Mouse (Mus musculus) left cerebral cortex, adult 9 months (tissue): ENCODE data around the gene Tmem234.
A peak's percentile ranks its signal among the peaks of the same experiment; 100 is the strongest.

Experiments used
- DNase-seq, 2 experiments: peaks; one replicate each; pipeline ENCODE4 v3.0.0; 2022; ENCODE audit warnings: low spot score in 2 of 2

Tmem234 gene

DNA sequence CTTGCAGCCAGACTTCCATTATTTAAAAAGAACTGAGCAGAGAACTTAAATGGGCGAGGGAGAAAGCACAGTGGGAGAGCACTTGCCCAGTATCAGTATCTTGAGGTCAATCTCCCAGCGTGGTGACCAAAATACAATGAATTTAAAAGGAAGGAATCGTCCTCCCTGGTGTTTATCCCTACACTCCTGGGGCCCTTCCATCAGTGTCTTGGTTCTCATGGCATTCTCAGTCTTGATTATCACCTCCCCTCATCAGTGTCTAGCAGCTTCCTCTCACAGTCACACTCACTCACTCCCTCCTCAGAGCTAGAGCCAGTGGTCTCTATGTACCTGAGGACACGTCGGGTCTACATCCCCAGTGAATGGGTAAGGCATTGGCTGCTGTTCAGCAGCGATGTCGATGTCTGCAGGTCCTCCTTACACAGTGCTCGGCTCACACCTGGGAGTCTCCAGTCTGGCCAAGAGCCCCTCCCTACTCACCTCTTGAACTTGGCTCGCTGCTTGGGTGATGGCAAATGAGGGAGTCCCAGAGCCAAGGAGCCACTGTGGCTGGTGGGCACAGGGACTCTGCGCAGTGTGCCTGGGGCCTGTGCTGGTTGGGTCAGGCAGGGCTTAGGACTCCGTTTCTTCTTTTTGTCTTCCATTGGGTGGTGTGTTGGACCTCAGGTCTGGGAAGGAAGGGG lies 21.8 kb downstream of the Tmem234 start:
- no peak for DNase-seq

DNA sequence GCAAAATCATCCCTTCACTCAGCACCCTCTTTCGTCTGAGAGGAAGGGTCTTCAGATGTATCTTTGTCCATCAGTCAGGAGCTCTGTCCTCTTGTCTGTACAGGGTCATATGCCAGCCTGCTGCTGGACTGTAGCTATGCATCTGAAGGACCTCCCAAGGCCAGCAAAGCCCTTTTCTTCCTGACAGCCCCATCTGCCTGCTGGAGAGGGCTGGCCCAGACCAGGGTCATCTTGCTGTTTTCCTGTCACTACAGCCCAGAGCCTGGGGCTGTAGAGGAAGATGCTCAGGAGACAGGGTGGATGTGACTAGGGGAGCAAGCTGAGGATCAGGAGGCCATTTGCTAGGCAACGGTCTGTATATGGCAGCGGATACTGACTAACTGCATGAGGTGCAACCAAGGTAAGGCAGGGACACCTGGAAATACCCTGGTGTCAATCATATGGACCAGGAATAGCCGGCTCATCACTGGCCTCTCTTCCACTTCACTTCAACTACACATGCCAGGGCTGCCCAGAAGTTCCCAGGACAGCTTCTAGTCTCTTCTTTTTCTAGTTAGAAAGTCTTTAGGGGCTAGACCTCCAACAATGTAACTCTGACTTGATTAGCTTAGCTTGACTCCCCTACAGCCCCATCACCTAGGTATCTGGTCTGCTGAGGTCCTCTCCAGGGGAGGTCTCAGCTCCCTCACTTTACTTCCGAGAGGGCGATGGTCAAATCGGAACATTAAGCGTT lies 22.5 kb downstream of the Tmem234 start:
- DNase-seq, result no peak

DNA sequence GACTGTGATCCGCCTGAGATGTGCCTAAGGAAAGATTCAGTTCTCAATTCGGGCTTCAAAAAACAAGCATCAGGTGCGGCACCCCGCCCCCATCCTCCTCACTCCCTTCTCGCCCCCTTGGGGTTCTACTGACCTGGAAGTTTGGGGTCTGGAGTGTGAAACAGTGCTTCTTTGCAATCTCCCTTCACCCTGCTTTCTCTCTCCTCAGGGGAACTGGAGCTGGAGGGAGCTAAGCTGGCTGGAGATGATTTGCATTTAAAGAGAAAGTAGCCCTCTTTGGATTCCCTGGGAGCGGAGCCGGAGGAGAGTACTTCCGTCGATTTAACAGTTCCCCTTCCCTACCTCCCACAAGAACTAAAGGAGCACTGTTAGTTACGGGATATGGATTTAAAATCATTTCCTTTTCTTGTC lies 23.2 kb downstream of the Tmem234 start, which contains the start of gene Ccdc28b:
Gene Ccdc28b (minus strand): TSS at position 267 of the 411 bp plus-strand sequence.
- peak in 1 of 2 experiments; percentile 69 for DNase-seq

DNA sequence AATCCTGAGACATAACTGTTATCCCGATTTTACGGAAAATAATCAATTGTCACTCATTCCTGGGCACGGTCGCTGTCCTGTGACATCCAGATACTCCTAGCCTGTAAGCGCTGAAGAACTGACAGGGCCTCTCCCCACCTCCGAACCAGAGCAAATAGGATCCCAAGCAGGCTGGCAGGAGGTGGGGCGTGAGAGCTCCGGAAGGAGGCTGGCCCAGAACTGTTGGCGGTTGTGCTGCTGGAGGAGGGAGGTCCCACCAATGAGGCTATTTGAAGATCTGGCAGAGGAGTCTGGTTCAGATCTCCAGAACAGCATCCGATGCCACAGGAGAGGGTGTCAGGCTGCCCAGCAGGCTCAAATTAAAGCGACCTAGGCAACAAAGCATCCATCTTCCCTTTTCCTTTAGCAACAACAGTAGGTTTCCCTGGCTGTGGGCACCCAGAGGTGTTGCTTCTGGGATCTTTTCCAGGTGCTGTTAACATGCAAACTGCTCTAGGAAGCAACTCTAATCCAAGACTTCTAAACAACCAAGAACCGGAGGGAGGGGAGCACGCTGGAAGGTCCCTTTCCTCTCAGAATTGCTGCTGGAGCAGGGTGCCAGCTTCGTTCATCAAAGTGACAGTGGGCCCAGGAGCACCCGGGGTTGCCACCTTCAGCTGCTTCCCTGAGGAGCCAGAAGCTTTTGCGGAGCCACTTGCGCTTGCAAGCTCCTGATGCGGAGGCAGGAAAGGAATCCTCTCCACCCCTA lies 24.0 kb downstream of the Tmem234 start:
- peak; percentile 90 to 91 for DNase-seq

DNA sequence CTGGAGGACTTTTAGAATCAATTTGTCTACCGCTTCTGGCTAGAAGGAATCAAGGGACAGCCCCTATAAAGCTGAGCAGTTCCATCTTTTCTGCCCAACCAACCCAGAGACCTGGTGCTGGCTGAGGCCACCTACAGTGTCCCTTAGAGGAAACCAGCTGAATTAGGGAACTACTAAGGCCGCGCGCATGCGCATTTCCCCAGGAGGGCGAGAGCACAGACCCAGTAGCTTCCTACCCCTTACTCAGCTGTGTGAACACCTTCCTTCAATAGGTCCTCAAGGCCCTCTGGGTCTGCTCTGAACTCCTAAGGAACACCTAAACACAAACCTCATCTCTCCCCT lies 24.5 kb downstream of the Tmem234 start:
- peak in 1 of 2 experiments; percentile 66 for DNase-seq

DNA sequence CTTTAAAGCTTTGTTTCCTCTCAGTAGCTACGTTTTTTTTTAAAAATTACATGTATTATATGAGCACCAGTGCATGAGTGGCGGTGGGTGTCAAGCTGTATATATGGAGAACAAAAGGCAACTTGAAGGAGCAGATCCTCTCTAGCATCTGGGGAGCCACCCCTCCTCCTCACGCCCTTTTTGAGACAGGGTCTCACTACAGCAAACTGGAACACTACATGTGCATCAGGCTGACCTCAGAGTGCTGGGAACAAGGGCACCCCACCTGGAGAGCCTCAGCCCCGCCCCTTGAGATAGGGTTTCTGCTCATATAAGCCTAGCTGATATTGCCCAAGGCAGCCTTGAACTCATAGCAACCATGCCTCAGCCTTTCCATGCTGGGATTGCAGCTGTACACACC lies 25.0 kb downstream of the Tmem234 start:
- DNase-seq, result no peak

DNA sequence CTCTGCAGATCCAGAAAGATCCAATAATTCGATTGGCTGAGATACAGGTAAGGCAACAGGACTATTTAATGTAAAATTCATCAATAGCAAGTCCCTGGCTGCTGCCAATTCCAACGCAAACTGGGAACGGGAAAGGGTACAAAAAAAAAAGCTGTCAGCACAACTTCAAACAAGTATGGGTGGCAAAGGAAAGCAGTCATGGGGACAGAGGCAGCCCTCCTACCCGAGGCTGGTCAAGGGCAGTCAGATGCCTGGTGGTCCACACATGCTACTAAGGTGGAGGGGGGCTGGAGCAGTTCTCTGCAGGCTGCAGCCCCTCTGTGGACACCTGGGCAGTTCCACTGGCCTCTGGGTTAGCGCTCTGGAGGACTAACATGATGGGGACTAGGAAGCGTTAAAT lies 25.6 kb downstream of the Tmem234 start:
- DNase-seq, result no peak

DNA sequence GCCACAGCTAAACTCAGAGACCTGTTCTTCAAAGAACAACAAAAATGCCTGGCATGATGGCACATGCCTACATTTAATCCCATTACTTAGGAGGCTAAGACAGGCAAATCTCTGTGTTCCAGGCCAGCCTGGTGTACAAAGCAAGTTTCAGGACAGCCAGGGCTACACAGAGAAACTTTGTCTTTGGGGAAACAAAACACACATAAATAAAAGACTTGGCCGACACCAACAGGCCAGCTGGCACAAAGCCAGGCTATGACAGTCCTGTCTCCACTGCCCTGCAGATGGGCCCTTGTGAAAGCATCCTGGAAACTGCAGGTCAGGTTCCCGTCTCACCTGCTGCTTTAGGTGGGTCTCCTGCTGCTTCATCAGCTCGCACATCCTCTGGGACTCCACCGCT lies 30.5 kb downstream of the Tmem234 start:
- DNase-seq, result no peak

DNA sequence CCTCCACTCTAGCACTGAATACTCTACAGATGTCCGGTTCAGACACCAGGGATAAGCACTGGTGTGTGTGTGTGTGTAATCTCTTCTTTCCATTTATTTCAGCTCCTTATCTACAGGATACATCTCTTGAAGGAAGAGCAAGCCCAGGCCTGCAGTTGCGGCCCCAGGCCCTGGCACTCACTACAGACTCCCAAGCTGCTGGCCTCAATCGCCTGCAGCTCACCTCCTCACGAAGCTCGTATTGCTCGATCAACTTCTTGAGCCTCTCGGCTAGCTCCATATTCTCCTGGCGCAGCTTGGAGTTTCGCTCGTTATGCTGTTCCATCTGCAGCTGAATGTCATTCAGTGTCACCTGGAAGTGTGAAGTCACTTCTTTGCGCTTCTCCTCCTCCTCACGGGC lies 31.4 kb downstream of the Tmem234 start:
- DNase-seq, result no peak

DNA sequence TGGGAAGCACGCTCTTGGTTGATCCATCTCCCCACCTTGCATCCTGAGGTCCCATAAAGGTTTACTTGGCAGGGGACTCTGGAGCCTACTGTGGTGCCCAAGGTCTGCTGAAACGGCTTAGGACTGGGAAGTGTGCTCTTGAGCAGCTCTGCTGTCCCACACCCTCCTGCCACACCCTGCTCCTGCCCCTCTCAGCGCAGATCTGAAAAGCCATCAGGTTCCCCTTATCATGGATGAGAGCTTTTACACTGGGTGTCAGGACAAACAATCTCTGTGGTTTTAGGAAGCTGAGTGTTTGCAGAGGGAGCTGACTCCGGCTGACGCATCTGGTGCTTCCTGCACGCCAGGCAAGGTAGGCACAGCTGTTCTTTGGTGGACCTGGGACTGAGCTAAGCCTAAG lies 33.4 kb downstream of the Tmem234 start:
- DNase-seq, result no peak

DNA sequence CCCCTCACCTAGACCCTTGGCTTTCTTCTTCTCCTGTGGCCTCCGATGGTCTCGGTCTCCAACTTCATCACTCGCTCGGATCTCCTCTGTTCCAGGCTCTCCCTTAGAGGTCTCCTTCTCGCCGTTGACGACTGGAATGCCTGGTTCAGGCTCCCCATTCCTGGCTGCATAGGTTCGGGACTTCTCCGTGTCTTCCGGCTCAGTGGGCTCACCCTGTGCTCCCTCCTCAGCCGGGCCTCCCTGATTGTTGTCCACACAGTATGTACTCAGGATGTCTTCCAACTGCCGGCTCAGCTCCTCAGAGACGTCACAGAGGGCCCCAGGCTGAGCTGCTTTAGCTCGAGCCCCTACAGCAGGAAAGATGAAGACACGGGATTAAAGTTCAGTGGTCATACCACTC lies 38.8 kb downstream of the Tmem234 start:
- no peak for DNase-seq

DNA sequence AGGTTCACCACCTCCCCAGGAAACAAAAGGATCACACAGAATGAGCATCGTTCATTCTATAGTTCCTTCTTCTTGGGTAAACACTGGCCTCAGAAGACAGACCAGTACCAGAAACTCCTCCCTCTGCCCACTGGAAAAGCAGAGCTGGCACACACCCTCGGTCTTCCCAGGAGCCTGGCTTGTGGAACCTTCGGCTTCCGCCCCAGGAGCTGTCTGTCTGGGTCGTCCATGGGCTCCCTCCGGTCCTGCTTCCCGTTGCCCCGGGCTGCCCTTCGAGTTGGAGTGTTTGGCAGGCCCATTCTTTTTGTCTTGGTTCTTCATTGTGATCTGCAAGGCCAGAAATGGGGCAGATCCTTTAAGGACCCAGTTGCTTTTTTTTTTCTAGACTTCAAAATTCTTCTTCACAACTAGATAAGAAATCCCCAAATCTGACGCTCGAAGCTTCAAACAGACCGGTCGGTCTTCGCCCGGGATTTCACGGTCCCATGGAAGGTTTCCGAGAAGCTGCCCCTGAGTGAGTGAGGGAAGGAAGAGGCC lies 39.7 kb downstream of the Tmem234 start:
- DNase-seq, result no peak

DNA sequence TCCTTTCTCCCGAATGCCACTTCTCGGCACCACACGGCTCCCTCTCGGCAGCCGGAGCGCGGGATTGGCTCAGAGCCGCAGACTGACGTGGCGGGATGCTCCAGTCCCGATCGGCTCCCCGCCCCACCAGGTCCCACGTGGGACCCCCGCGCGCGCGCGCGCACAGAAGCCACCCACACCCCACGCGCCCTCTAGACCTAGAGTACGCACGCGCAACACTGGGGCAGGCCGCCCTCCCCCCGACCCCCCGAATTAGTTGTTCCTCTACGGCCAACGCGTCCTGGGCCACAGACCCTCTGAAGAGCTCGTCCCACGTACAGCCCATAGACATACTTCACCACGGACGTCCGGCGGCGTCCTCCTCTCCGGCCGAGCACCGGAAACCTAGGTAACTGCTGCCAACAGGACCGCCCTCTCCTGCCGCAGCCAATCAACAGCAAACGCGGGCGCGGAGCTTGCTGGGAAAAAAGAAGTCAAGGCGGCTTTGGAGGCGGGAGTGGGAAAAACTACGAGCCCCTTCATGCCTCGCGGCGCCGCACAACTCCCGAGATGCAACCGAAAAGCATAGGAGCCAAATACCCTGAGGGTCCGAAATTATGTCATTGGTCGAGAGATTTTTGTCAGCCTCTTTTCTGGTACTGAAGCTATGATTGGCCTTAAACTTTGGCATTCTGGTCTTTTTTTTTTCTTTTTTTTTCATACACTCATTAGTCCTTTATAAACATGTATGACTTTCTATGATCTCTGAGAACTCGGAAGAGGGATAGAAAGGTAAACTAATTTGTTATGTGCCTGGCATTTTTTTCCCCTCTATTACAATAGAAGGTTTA lies 40.4 kb downstream of the Tmem234 start, which contains the start of gene Txlna:
Gene Txlna (minus strand): TSS at position 428 of the 830 bp plus-strand sequence.
- DNase-seq, result peak; percentile 91 to 98

DNA sequence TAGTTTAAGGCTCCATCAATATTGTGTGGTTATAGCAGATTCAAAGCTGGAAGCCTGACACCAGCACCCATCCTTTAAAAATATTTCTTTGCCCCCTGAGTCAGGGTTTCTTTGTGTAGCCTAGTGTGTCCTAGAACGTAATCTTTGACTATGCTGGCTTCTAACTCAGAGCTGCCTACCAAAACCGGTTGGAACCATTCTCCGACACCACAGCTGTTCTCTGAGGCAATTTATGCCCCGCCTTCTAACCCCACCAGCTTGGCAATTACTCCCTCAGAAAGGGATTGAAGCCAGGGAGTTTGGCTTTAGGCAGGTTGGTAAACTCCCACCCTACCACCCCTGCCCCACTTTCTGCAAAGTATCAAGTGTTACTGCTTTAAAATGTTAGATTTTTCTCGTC lies 41.3 kb downstream of the Tmem234 start:
- DNase-seq, result no peak

DNA sequence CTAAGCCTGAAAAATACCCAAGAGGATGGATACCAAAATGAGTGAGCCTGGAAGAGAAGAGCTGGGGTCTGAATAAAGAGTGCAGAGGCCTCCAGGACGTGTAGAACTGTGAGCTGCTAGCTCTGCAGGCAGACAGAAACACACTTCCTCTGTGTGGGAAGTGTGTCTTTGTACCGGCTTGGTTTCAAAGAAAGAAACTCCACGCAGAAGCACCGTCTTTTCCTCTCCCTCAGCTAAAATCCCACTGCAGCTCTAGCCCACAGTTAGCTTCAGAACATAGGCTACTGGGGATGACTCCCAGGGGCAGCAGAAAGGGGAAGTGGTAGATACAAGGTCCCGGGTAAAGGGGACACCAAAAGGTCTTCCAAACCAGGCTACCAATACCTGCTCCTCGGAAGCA lies 44.7 kb downstream of the Tmem234 start:
- no peak for DNase-seq

DNA sequence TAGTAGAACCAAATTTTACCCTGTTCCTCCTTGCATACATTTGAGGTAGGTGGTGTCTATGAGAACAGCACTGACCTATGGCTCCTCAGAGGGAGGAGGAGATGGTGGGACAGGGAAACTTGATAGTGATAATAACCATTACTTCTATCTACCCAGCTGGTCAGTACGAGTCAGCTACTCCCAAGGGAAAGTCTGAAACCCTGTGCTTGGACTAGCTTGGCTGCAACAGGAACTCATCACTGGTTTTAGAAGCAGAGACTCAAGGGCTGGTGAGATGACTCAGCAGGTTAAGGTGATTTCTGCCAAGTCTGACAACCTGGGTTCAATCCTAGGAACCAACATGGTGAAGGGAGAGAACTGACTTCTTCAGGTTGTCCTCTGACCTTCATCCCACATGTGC lies 48.2 kb downstream of the Tmem234 start:
- no peak for DNase-seq

DNA sequence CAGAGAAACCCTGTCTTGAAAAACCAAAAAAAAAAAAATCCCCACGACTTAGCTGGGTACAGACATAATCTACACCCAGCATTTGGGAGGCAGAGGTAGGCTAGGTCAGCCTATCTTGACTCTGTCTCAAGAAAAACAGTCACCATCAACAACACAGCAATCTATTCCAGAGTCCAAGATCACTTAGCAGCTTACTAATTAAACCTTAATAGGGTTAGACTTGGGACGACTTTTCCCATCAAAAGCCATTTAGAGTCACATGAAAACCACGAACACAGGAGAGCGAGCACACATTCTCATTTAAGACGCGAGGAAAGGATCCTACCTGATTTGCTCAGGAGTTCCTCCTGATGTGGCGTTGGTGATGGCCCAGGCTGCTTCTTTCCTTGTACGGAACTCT lies 49.9 kb downstream of the Tmem234 start:
- no peak for DNase-seq

DNA sequence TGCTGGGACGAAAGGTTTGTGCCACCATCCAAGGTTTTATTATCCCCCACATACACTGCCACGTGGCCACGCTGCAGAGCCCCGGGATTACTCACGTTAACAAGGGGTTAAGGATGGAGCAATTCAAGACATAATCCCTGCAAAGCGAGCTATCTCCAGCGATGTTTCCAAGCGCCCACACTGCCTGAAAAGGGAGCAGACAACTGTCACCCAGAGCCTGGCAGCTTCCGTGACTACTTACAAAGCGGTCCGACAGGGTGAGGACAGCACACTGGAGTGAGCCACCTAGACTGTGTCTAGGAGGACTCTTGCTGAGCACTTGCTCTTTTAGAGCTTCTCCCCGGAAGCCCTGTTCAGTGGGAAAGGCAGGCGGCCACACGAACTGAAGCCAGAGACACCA lies 54.3 kb downstream of the Tmem234 start:
- no peak for DNase-seq

DNA sequence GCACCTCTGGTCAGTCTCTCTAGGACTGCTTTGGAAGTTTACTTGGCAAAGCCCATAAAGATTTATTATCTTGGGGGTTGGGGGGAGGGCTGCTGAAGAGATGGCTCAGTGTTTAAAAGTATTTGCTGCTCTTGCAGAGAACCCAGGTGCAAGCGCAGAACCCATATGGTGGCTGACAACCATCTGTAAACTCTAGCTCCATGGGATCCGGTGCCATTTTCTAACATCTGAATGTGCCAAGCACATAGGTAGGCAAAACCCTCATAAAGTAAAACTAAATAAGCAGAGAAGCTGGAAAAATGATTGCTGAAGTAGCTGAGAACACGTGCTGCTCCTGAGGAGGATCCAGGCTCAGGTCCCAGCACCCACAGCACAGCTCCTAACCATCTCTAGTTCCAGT lies 61.1 kb downstream of the Tmem234 start:
- DNase-seq, result peak in 1 of 2 experiments; percentile 48

DNA sequence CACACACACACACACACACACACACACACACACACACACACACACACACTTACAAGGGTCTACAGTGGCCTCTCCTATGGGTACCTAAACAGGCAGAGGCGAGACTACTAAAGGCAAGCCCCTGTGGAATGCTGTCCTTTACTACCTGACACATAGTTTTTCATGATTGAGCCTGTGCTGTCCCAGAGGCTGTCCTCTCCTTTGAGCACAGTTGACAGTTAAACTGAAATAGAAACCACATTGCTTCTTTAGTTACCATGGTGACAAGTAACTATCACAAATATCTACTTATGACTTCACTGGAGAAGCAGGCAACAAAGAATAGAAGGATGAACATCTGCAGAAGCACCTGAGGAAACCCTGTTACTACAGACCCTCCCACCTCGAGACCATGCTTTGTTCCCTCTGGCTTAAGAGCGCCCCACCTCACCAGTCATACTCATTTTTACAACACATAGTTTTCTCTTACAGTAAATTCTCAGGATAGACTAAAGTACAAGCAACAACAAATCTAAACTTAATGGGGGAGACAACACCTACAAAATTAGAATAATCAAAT lies 61.9 kb downstream of the Tmem234 start:
- no peak for DNase-seq

DNA sequence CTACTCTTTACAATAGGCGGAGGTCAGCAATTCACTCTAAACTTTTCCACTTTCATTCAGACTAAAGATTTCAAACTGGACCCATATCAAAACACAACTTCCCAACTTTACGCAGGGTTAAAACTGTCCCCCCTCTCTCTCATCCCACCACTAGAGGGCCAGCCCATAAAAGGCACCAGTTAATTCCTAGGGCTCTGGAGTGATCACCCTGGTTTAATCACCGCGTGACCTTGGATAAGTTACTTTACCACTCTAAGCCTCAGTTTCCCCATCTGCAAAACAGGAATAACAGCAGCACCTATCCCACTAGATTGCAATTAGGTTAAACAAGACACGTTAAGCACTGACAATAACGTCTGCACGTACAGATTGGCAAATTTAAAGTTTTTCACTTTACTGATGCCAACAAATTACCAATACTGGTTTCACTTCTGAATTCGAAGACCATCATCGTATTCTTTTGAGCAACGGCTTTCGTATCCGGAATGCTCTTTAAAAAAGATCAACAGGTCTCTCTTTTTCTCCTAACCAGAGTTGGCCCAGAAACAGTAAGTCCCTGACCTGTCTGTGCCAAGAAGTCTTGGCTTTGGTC lies 71.1 kb downstream of the Tmem234 start:
- DNase-seq, result peak in 1 of 2 experiments; percentile 38
